Mouse (Mus musculus): ENCODE results near the gene Lrrn4.

The Lrrn4 gene

DNA sequence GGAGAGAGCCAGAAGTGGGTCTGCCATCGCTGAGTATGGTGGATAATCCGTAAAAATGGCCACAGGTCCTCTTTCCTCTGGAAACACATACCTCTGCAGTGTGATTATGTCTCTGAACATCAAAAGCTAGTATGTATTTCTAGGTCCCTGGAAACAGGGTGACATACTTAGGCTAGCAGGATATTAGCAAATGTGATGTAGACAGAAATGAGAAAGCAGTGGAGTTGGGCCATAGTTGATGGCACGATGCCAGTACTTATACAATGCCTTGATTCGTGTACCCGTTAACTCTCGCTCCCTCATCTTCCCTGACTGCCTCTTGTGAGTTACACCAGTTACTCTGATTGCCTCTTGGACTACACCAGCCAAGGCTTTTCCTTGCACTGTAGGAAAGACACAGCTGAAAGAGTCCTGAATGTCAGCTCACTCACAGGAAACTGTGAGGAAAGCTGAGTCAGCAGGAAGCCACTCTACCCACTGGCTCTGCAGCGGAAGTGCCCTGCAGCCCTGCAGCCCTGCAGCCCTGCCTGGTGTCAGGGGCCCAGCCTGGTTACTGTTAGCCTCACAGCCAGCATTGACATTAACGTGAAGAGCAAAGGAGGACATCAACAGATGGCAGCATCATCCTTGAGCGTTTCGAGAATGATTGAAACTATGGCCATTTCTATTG, 6.9 kb downstream of the Lrrn4 start:
- in situ Hi-C loops (cut with MboI, MseI): no loop called here

DNA sequence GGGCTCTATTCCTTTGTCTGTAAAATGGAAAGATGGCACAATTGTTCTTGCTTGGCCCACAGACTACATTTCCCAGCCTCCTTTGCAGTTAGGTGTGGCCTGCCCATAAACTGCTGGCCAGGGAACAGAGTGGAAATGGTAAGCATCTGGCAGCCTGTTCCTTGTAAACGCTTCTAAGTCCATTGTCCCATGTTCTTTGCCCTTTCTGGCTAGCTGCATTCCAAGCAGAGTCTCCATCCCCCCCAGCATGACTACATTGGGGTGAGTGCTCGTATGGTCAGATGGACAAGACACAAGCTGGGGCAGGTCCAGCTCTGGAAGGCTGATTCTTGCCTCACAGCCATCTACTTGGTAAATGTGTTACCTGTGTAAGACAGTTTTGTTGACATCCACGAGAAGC, 9.0 kb downstream of the Lrrn4 start:
- in situ Hi-C loops (cut with MboI, MseI): no loop called here

DNA sequence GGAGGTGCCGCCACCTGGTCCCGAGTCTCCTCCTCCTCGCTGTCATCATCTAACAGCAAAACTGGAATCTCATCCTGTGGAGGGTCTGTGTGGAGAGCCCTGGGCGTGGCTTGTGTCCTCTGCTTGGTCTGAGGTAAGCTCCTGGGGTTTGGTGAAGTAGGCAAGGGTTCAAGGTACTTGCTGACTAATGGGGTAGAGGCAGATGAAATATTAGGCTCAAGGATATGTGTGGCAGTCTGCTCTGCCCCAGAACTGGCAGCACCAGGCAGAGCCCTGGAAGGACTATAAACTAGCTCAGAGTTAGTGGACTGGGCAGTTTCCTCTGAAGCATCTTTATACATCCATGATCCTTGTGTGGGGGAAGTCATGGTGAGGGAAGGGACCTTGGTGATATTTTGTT, 10.4 kb downstream of the Lrrn4 start:
- in situ Hi-C loops (cut with MboI, MseI): no loop called here

DNA sequence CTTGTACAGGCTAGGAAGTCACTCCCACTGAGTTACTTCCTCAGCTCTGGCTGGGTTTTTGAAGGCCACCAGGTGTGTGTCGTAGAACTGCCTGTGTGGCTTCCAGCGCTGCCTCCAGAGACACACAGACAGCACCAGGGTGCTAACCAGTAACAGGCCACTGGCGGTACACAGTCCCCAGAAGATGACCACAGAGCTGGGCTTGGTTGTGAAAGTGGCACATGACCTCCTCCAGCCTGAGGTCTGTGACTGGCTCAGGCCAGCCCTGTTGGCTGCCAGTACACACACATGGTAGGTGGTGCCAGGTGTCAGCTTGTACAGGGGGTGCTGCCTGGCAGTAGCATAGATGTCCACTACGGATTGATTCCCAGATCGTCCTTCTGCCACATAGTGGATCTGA, 11.0 kb downstream of the Lrrn4 start:
- in situ Hi-C loops (cut with MboI, MseI): no loop called here

DNA sequence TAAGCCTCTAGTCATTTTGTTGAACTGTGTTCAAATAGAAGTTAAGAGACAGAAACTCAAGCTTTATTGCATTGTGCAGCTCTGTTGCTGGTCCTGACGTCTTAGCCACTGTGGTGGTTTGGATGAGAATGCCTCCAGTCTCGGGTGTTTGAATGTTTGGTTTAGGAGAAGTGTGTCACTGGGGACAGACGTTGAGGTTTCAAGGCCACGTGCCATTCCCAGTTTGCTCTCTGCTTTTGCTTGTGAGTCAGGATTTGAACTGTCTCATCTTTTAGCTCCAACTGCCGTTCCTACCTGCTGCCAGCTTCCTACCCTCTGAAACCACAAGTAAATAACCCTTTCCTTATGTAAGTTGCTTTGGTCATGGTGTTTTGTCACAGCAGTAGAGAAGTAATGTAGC, 13.2 kb downstream of the Lrrn4 start:
- in situ Hi-C loops (cut with MboI, MseI): no loop called here

DNA sequence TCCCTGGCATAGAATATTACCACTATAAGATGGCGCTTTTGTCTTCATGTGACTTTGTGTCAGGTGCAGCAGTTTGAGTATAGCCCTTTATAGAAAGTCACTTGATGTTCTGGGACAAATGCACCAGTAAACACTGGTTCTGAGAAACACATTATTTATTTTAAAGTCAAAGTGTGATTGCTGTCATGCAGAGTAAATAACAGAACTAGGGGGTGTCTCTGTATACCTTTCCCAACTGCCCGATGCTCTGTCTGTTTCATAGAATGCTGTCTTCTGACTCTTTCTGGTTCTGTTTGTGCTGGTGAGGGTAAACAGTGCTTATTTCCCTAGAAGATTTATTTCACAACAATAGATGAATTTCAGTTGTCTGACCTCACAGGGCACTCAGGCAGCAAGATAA, 17.4 kb downstream of the Lrrn4 start:
- in situ Hi-C loops (cut with MboI, MseI): no loop called here

DNA sequence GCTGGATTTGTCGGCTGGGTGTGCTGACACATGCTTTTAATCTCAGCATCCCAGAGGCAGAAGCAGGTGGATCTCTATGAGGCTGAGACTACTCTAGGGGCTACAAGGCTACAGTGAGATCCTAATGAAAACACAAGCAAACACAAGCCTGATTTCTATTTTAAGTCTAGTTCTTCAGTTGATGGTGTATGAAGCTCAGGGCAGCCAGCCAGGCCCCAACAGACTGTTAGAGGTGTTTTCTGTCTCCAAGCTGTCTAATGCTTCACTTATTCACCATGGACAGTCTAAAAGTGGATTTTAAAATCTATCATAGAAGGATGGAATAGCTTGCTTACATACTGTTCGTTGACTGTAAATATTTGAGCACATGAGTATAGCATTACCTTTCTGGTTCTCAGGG, 19.2 kb downstream of the Lrrn4 start:
- in situ Hi-C loops (cut with MboI, MseI): no loop called here

DNA sequence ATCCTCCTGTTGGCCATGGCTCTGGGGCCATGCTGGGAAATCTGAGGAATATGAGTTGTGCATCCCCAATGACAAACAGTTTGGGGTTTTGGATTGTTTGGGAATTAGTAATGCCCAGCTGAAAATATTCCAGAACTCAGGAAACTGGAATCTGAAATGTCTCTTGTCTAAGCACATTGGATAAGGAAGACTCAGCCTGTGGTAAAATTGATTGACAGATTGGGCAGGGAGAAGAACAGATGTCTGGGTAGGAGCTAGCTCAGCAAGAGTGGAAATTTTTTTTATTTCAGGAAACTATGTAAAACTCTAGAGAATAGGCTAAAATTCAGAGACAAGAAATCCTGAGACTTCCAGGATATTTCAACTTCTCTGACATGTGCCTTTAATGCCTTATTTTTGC, 20.3 kb downstream of the Lrrn4 start:
- in situ Hi-C loops (cut with MboI, MseI): no loop called here

DNA sequence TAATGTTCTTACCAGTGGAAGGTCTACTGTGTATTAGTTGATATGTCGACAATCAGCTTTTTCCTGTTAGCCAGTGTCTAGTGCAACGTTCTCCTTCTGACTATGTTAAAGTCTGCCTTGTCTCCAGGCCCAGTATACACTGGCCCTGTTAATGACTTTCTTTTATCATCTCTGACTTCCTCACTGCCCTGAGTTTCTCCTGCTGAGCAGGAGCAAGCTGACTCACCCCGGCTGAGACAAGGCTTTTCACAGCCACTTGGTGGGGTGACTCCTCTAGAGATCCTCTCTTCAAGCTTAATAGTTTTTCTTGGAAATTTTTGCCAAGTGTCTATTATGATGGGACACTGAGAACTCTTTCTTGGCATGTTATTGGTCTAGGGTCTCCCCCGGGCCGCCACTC, 24.4 kb downstream of the Lrrn4 start:
- in situ Hi-C loops (cut with MboI, MseI): no loop called here

DNA sequence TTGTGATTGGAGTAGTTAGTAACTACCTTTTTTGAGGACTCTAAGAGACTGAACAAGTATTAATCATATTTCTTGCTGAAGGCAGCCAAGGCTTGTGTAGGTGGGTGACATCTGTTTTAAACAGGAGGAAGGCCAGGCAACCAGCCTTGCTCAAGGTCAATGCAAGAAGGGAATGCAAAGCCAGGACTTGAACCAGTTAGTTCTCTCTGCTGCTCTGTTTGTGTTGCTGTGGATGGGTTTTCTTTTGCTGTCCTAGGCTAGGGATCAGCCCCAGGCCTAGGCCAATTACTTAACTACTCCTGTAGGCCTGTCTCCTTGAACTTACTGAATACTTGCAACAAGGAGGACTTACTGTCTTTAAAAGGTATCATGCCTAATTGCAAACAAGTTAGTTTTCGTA, 27.6 kb downstream of the Lrrn4 start:
- in situ Hi-C loops (cut with MboI, MseI): no loop called here

DNA sequence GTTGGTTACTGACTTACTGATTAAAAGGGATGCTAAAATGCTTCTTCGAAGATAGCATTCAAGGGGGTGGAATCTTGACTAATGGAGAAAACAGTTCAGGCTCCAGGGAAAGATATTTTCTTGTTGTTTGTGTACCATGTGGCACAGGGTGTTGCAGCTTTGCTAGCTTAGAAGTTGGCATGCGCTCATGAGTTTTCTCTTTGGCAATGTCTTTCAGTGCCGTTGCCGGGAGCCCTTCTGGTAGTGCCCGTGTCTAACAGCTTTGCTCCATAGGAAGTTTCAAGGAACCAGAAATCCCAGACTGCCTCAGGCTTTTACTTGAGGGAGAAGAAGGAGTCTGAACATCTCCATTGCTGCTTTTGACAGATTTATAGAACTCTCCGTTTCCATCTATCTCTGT, 31.6 kb downstream of the Lrrn4 start:
- in situ Hi-C loops (cut with MboI, MseI): no loop called here

DNA sequence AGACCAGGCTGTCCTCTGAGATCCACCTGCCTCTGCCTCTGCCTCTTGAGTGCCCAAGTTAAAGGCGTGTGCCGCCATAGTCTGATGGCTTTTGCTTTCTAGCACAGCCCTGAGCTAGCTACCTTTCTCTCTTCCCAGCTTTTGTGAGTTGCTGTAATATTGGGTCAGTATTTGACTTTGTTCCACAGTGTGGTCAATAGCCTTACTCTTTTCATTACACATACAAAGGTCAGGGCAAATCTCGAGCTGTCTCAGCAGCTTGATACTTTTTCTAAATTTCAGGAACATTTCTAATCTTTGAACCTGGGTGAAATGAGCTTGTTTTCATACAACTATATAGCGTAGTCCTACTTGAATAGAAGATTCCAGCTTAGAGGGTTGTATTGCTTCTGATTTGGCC, 32.3 kb downstream of the Lrrn4 start:
- in situ Hi-C loops (cut with MboI, MseI): no loop called here

DNA sequence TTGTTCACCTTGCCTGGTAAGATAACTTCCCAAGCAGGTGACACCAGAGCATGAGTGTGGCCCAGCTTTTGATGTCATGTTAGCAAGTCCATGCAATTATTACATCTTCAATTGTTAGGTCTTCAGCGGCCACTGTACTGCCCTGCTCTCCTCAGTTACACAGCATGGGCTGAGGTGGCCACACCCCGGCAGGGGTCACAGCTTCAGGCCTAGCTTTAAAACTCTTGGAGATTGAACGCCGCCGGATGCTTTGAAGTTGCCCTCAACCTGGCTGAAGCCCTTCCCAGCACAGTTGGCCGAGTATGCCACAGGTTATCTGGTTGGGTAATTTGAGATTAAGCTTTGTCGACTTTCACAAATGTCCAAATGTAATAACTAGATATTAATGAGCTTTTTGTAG, 33.1 kb downstream of the Lrrn4 start:
- in situ Hi-C loops (cut with MboI, MseI): no loop called here

DNA sequence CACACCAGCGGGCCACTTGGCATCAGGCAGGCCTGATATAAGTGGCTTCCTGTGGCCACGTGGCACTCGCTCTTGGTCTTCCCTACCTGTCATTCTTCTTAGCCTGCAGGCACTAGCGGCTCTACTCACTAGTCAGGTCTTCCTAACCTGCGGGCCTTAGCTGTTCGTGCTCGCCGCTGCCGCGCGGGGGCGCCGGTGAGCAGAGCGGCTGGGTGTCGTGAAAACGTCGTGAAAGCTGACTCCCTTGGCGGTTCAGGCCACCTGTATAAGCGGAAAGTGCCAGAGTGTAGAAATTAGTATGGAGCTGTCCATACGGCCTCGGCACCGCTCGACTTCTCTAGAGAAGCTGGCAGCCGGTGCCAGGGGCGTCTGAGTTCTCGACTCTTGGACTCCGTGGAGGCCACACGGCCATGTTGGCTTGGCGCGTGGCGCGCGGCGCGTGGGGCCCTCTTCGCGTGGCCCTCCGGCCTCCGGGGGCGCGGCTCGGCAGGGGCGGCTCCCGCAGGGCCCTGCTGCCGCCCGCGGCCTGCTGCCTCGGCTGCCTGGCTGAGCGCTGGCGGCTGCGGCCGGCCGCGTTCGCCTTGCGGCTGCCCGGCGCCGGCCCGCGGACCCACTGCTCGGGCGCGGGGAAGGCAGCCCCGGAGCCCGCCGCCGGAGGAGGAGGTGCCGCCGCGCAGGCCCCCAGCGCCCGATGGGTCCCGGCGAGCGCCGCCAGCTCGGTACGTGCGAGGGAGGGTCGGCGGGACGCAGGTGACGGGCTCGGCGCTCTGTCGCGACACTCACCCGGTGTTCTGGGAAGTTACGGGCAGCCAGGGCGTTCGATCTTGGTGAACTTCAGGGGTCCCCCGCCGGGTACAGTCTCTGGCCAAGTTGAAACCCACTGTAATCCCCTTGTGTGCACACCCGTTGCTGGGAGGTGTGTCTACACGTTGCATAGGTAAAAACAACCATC, 34.0 kb downstream of the Lrrn4 start, which contains the start of gene Crls1:
Gene Crls1, plus strand, starts transcription at position 260 of the 952 bp plus-strand sequence.
- in situ Hi-C loops (cut with MboI, MseI): no loop called here

DNA sequence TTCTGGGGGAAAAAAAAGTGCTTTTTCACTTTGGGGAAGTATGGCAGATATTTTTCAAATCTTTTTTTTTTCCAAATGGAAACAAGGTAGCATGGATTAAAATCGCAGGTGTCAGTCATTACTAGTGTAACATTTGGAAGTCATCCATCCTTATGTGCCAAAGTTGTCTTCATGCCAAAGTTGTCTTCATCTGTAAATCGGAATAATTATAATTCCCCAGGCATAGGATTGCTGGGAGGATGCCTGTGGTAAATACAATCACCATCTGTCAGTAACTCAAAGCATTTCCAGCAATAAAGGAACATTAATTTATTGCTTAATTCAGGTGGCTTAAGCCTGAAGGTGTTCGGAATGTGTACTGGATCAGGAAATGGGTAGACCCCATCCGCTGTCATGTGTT, 39.6 kb downstream of the Lrrn4 start:
- in situ Hi-C loops (cut with MboI, MseI): no loop called here
